Mouse (Mus musculus) kidney, postnatal 14 days (tissue): ENCODE measurements around the gene Rtn3.
"Not testable (repeated sequence)": the region's sequence is repeated elsewhere in the genome, so short reads cannot be mapped to it uniquely, and the experiment has no call there.

Experiments
- DNase-seq: peaks from one replicate; pipeline ENCODE4 v3.0.0; 2022; ENCODE audit warnings: mixed read lengths

The Rtn3 gene

GRCm38 (mm10) chr19:7421602-7422591 lies 61.2 kb downstream of the Rtn3 start:
- DNase-seq: peak; percentile 48

- DNase-seq: peak; percentile 28
These were observed 62.1 kb downstream of the Rtn3 start for GRCm38 (mm10) chr19:7420841-7421601.

- DNase-seq: no peak
These were observed 63.0 kb downstream of the Rtn3 start for GRCm38 (mm10) chr19:7420108-7420507.

- no peak for DNase-seq
These were observed 63.9 kb downstream of the Rtn3 start for GRCm38 (mm10) chr19:7419134-7419533.

GRCm38 (mm10) chr19:7417911-7418849 lies 64.9 kb downstream of the Rtn3 start:
- DNase-seq: peak; percentile 91

GRCm38 (mm10) chr19:7416834-7417735 lies 66.0 kb downstream of the Rtn3 start, which contains the start of gene 2700081O15Rik:
Gene 2700081O15Rik (plus strand): TSS chr19:7417625.
- peak; percentile 87 for DNase-seq

- DNase-seq: peak; percentile 55
These were observed 66.9 kb downstream of the Rtn3 start for GRCm38 (mm10) chr19:7415916-7416833.

- no peak for DNase-seq
These were observed 70.7 kb downstream of the Rtn3 start for GRCm38 (mm10) chr19:7412361-7412760.

GRCm38 (mm10) chr19:7404623-7405229 lies 78.4 kb downstream of the Rtn3 start:
- DNase-seq: no peak

GRCm38 (mm10) chr19:7400635-7401034 lies 82.4 kb downstream of the Rtn3 start:
- peak; percentile 64 for DNase-seq

- not testable (repeated sequence) for DNase-seq
These were observed 84.2 kb downstream of the Rtn3 start for GRCm38 (mm10) chr19:7398898-7399297.

GRCm38 (mm10) chr19:7396867-7397826 lies 85.9 kb downstream of the Rtn3 start:
- DNase-seq: peak; percentile 42

- DNase-seq: no peak
These were observed 94.6 kb downstream of the Rtn3 start for GRCm38 (mm10) chr19:7388488-7388887.

GRCm38 (mm10) chr19:7386042-7386441 lies 97.0 kb downstream of the Rtn3 start:
- no peak for DNase-seq

- DNase-seq: peak; percentile 99
These were observed 99.9 kb downstream of the Rtn3 start, which contains the start of gene Spindoc for GRCm38 (mm10) chr19:7382903-7383865. Gene Spindoc (minus strand): TSS chr19:7382994.

- peak; percentile 83 for DNase-seq
These were observed 100.7 kb downstream of the Rtn3 start for GRCm38 (mm10) chr19:7382248-7382902.

- no peak for DNase-seq
These were observed 101.2 kb downstream of the Rtn3 start for GRCm38 (mm10) chr19:7381906-7382247.
